Mouse (Mus musculus): ENCODE results near the gene Nrip1.

Nrip1 gene

GRCm38 (mm10) chr16:76276271-76276670 is 97.4 kb downstream of the Nrip1 start:
- DNase-seq (ENCODE audit: low read depth, low spot score): no peak

- DNase-seq (ENCODE audit: low read depth, low spot score): no peak
Observed at GRCm38 (mm10) chr16:76275584-76275983, 98.0 kb downstream of the Nrip1 start.

- DNase-seq (ENCODE audit: low read depth, low spot score): no peak
Observed at GRCm38 (mm10) chr16:76275166-76275565, 98.5 kb downstream of the Nrip1 start.

GRCm38 (mm10) chr16:76266635-76267268 is 106.9 kb downstream of the Nrip1 start:
- no peak for DNase-seq (ENCODE audit: low read depth, low spot score)

GRCm38 (mm10) chr16:76265874-76266273 is 107.8 kb downstream of the Nrip1 start:
- no peak for DNase-seq (ENCODE audit: low read depth, low spot score)

GRCm38 (mm10) chr16:76265301-76265700 is 108.3 kb downstream of the Nrip1 start:
- no peak for DNase-seq (ENCODE audit: low read depth, low spot score)

- DNase-seq (ENCODE audit: low read depth, low spot score): no peak
Observed at GRCm38 (mm10) chr16:76263393-76263792, 110.2 kb downstream of the Nrip1 start.

- no peak for DNase-seq (ENCODE audit: low read depth, low spot score)
Observed at GRCm38 (mm10) chr16:76260296-76260695, 113.3 kb downstream of the Nrip1 start.

GRCm38 (mm10) chr16:76251826-76252225 is 121.8 kb downstream of the Nrip1 start:
- DNase-seq (ENCODE audit: low read depth, low spot score): no peak

GRCm38 (mm10) chr16:76249345-76250091 is 124.1 kb downstream of the Nrip1 start:
- DNase-seq (ENCODE audit: low read depth, low spot score): no peak

- DNase-seq (ENCODE audit: low read depth, low spot score): no peak
Observed at GRCm38 (mm10) chr16:76242850-76243249, 130.8 kb downstream of the Nrip1 start.

GRCm38 (mm10) chr16:76241266-76241665 is 132.4 kb downstream of the Nrip1 start:
- DNase-seq (ENCODE audit: low read depth, low spot score): no peak

- DNase-seq (ENCODE audit: low read depth, low spot score): no peak
Observed at GRCm38 (mm10) chr16:76239353-76239752, 134.3 kb downstream of the Nrip1 start.

GRCm38 (mm10) chr16:76238784-76239183 is 134.8 kb downstream of the Nrip1 start:
- no peak for DNase-seq (ENCODE audit: low read depth, low spot score)
